Mouse (Mus musculus) kidney, postnatal 4 days (tissue): Measurements from ENCODE around the gene 2510039O18Rik.

Experiments
- DNase-seq, 2 experiments: peaks; one replicate each; pipeline ENCODE4 v3.0.0; 2021; ENCODE audit warnings: mixed read lengths in 2 of 2

The 2510039O18Rik gene

GRCm38 (mm10) chr4:147993571-147994095 lies 52.9 kb downstream of the 2510039O18Rik start:
- DNase-seq, result no peak

GRCm38 (mm10) chr4:147995311-147995710 lies 54.6 kb downstream of the 2510039O18Rik start:
- DNase-seq, result no peak
